Mouse (Mus musculus): ENCODE results near the gene Ttc28. TPM values are rescaled to one million over a fixed set of nuclear protein-coding genes. Genes with fewer than 3 reads are reported as not detected.

The Ttc28 gene
- polyA plus RNA-seq, 1 experiment from 2014 or later: 17.6 TPM

DNA sequence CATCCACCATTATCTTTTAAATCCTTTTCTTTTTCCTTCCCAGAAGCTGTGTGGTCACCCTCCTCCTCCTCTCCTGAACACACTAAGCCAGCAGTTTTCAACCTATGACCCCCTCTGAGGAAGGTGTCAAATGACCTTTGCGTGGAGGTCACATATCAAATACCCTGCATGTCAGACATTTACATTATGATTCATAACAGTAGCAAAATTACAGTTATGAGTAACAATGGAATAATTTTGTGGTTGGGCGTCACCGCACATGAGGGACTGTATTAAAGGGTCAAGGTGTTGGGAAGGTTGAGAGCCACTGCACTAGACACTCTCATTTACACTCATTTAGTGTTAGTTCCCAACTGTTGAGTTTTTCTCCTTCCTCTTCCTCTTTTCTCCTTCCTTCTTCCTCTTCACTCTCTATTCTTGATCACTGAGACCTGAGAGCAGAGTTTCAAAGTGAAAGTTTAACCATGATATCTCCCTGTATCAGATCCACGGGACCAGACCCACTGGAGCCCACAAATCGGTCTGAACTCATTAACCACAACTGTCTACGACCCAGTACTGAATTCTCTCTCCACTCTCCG, 245.1 kb downstream of the Ttc28 start:
- Histone ChIP-seq H3K9me3 (no peaks in the 10 kb centered on the region), H3K27me3 (no peaks in the 10 kb centered on the region), H3K36me3 (0 out of 2 replicates have a peak, but pooled peaks cover 10% of the 10 kb centered on the region), H3K9ac (no peak overlapping the region), H3K27ac (no peak overlapping the region), H3K4me1 (peaks cover 31% of the 10 kb centered on the region), H3K4me3 (no peak overlapping the region), H3K4me2 (no peak overlapping the region)
- WGBS: 89% methylated on average over 7 of the region's 7 CpGs
- no peak for ATAC-seq (ENCODE audit: insufficient number of reproducible peaks, insufficient read depth, low FRiP score, low TSS enrichment, low read depth)

DNA sequence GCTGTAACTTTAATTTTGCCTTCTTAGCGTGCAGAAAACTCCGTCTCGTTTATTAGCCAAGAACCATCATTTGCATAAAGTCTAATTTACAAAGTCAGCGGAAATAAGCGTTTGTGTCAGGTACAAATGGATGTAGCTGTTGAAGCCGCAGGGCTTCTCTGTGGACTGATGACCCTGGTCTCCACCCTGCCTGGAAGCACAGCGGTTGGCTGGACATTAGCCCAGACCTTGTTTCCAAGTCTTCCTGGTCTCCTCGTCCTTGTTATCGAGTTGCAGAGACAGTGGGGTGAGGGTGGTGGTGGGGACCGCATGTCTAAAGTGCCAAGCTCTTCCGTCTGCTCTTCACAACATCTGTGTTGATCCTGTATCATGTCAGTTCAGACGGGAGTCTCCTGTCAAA, 246.1 kb downstream of the Ttc28 start:
- Histone ChIP-seq H3K27me3 (no peaks in the 10 kb centered on the region), H3K4me2 (no peak overlapping the region), H3K4me1 (peaks cover 21% of the 10 kb centered on the region), H3K4me3 (no peak overlapping the region), H3K27ac (no peak overlapping the region), H3K9me3 (no peaks in the 10 kb centered on the region), H3K9ac (no peak overlapping the region), H3K36me3 (0 out of 2 replicates have a peak, but pooled peaks cover 10% of the 10 kb centered on the region)
- 85% methylated on average over 12 of the region's 12 CpGs for WGBS
- ATAC-seq (ENCODE audit: insufficient number of reproducible peaks, insufficient read depth, low FRiP score, low TSS enrichment, low read depth): no peak

DNA sequence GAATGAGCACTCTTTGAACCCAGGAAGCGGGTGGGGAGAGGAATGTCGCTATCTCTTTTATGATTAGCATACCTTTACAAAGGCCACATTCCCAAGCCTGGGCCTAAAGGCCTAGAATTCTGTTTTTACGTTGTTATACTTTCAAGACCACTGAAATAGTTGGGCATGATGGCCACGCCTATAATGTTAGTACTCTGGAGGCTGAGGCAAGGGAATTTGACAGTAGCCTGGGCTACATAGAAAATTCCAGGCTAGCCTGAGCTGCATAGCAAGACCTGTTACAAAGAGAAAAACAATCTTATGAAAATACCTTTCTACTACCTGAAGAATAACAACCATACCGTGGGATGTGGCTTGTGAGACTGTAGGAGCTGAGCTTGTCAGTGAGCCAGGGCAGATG, 248.2 kb downstream of the Ttc28 start:
- Histone ChIP-seq H3K9ac (no peak overlapping the region), H3K9me3 (no peaks in the 10 kb centered on the region), H3K4me1 (peaks cover 9% of the 10 kb centered on the region; the same call in 1 of the 2 replicates), H3K4me2 (no peak overlapping the region), H3K27ac (no peak overlapping the region), H3K27me3 (no peaks in the 10 kb centered on the region), H3K36me3 (0 out of 2 replicates have a peak, but pooled peaks cover 17% of the 10 kb centered on the region), H3K4me3 (no peak overlapping the region)
- 82% methylated on average over 5 of the region's 5 CpGs for WGBS
- no peak for ATAC-seq (ENCODE audit: insufficient number of reproducible peaks, insufficient read depth, low FRiP score, low TSS enrichment, low read depth)

DNA sequence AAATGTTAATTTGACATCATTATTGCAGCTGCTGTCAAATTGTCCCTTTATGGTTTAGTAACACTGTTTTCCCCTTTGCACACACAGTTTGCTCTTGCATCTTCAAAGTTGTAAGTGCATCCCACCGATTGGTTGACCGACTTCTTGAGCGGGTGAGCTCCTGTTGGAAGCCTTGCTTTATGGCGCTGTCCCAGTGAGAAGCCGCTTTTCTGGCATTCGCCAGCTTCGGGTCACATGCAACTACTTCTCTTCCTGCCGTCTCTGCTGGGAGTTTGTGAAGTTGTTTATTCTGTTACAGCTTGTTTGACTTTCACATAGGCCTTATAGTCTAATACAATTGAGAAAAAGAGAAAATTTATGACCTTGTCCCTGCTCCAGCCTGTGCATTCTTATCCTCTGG, 250.5 kb downstream of the Ttc28 start:
- 94% methylated on average over 8 of the region's 8 CpGs for WGBS
- no peak overlapping the region for H3K4me2 ChIP-seq
- H3K27me3 ChIP-seq: no peaks in the 10 kb centered on the region
- 0 out of 2 replicates have a peak, but pooled peaks cover 17% of the 10 kb centered on the region for H3K36me3 ChIP-seq
- no peak overlapping the region for H3K27ac ChIP-seq
- H3K9me3 ChIP-seq: no peaks in the 10 kb centered on the region
- 0 out of 2 replicates have a peak, but pooled peaks cover 3% of the 10 kb centered on the region for H3K4me1 ChIP-seq
- no peak overlapping the region for H3K4me3 ChIP-seq
- H3K9ac ChIP-seq: no peak overlapping the region
- ATAC-seq (ENCODE audit: insufficient number of reproducible peaks, insufficient read depth, low FRiP score, low TSS enrichment, low read depth): no peak

DNA sequence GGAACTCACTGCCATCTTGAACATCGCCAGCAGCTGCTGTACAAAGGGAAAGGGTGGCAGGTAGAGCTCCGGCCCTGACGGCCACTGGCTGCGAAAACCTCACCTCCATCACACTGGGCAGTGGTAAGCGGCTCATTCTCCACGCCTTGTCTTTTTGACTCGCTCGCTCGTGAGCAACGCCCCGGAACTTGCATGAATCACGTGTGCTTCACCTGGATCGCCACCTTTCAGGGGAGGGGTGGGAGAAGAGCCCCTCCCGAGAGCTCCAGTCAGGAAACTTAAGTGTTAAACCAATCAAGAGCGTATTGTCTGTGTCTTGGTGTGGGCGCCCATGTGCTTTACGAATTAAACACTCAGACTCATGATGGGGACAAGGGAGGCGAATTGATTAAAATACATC, 252.0 kb downstream of the Ttc28 start:
- Histone ChIP-seq H3K36me3 (0 out of 2 replicates have a peak, but pooled peaks cover 15% of the 10 kb centered on the region), H3K4me2 (no peak overlapping the region), H3K9ac (no peak overlapping the region), H3K4me1 (peaks cover 15% of the 10 kb centered on the region), H3K27ac (no peak overlapping the region), H3K9me3 (no peaks in the 10 kb centered on the region), H3K4me3 (no peak overlapping the region), H3K27me3 (no peaks in the 10 kb centered on the region)
- no peak for ATAC-seq (ENCODE audit: insufficient number of reproducible peaks, insufficient read depth, low FRiP score, low TSS enrichment, low read depth)
- WGBS: 91% methylated on average over 18 of the region's 18 CpGs

DNA sequence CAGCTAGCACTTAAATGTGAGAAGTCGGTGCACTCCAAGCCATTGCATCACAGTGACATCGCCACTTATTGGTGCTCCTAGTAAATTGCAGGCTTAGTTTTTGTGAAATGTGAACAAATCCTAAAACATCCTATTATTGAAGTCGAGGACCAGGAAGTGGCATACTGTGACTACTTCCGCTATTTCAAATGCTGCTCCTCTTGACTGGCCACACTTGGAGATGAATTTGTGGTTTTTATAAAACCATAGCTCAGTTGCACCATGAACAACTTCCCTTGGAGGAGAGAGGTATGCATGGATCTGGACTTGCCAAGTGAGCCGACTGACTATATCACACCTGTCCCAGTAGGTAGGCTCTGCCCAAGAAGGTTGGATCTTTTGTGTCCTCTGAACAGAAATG, 253.5 kb downstream of the Ttc28 start:
- Histone ChIP-seq H3K9me3 (no peaks in the 10 kb centered on the region), H3K9ac (no peak overlapping the region), H3K4me3 (no peak overlapping the region), H3K27me3 (no peaks in the 10 kb centered on the region), H3K27ac (no peak overlapping the region), H3K36me3 (0 out of 2 replicates have a peak, but pooled peaks cover 15% of the 10 kb centered on the region), H3K4me1 (peaks cover 30% of the 10 kb centered on the region), H3K4me2 (no peak overlapping the region)
- no peak for ATAC-seq (ENCODE audit: insufficient number of reproducible peaks, insufficient read depth, low FRiP score, low TSS enrichment, low read depth)
- 92% methylated on average over 5 of the region's 5 CpGs for WGBS

DNA sequence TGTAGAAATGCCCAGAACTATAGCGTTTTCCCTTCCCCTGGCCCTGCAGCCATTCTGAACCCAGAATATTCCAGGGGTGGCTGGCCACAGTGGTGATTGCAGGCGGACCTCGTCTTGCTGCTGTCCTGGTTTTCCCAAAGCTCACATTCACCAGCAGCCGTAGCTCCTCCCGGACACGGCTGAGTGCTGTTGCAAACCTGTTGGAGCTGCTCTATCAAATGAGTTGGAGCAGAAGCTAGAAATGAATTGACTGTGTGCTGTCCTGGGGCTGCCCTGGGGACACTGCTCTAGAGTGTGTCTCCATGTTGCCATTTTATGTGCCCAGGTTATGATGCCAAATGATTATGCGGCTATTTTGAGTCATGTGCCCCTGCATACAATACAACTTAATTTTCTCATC, 254.2 kb downstream of the Ttc28 start:
- H3K9ac ChIP-seq: no peak overlapping the region
- WGBS: 90% methylated on average over 7 of the region's 7 CpGs
- no peaks in the 10 kb centered on the region for H3K27me3 ChIP-seq
- H3K4me1 ChIP-seq: peaks cover 37% of the 10 kb centered on the region
- no peak overlapping the region for H3K4me3 ChIP-seq
- H3K27ac ChIP-seq: no peak overlapping the region
- 0 out of 2 replicates have a peak, but pooled peaks cover 15% of the 10 kb centered on the region for H3K36me3 ChIP-seq
- no peak for ATAC-seq (ENCODE audit: insufficient number of reproducible peaks, insufficient read depth, low FRiP score, low TSS enrichment, low read depth)
- no peaks in the 10 kb centered on the region for H3K9me3 ChIP-seq
- H3K4me2 ChIP-seq: no peak overlapping the region

DNA sequence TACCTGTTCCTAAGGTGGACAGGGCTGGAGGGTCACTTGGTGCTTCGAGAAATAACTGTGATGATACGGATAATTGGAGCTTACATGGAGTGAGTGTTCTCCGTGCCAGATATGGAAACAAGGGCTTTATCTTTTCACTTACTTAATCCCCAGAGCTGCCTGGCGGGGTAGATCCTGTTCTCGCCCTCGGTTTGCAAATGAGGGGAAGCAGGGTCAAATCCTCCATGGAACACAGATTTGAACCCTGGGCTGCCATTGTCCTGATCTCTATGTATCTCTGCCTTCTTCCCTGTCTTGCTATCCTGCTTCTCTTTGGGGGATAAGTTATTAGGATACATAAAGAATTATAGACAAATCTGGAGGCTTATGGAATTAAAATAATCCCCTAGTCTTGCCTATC, 257.7 kb downstream of the Ttc28 start:
- H3K4me3 ChIP-seq: no peak overlapping the region
- H3K27ac ChIP-seq: no peak overlapping the region
- H3K9ac ChIP-seq: no peak overlapping the region
- H3K9me3 ChIP-seq: no peaks in the 10 kb centered on the region
- H3K36me3 ChIP-seq: no peaks in the 10 kb centered on the region
- WGBS: 36% methylated on average over 6 of the region's 6 CpGs
- ATAC-seq (ENCODE audit: insufficient number of reproducible peaks, insufficient read depth, low FRiP score, low TSS enrichment, low read depth): no peak
- no peaks in the 10 kb centered on the region for H3K27me3 ChIP-seq
- peaks cover 54% of the 10 kb centered on the region for H3K4me1 ChIP-seq
- H3K4me2 ChIP-seq: peak overlapping the region; percentile 32

DNA sequence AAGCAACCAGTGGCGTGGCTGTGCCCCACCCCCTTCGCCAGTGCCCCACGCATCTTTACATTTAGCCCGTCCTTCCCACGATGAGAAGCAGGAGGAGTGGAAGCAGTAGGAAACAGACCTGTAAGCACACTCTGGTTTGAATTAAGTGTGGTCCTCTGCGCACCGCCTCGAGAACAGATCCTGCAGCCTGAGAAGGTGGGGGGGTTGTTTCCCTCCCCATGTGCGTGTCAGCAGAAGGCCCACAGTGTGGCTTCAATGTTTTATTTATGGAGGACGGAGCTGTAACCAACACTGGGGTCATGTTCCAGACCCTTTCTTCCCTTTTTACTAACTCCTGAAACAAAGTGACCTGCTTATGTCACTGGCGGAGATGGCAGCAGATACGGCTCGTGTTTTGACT, 258.1 kb downstream of the Ttc28 start:
- Histone ChIP-seq H3K27ac (peak overlapping the region; percentile 48; the same call in 1 of the 2 replicates), H3K4me2 (peak overlapping the region; percentile 32), H3K9ac (no peak overlapping the region), H3K4me1 (peaks cover 54% of the 10 kb centered on the region), H3K4me3 (no peak overlapping the region), H3K27me3 (no peaks in the 10 kb centered on the region), H3K9me3 (no peaks in the 10 kb centered on the region), H3K36me3 (no peaks in the 10 kb centered on the region)
- ATAC-seq (ENCODE audit: insufficient number of reproducible peaks, insufficient read depth, low FRiP score, low TSS enrichment, low read depth): no peak
- 19% methylated on average over 13 of the region's 13 CpGs for WGBS

DNA sequence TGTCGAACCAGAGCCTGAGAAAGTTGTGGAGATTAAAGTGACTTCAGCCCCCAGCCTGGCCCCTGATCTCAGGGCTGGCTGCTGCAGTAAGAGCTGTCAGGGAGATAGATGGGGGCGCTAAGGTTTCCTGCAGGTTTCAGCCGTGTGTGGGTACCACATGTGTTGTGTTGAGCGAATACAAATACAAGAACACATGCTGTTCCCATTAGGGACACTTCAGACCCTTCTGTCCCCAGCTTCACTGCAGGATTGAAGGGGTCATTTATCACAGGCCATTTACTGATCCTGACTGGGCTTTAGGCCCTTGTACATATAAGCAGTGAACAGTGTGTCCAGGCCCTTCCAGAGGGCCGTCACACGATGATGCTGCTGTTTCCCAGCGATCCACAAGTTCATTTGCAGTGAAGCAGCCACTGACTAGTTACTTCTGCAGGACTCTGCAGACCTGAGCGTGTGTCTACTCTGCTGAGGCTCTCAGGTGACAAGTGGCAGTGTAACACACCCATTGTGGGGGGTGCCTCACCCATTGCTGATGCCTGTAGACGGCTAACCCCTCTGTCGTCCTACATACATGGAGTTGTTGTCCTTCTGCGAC, 258.7 kb downstream of the Ttc28 start:
- WGBS: 33% methylated on average over 11 of the region's 11 CpGs
- ATAC-seq (ENCODE audit: insufficient number of reproducible peaks, insufficient read depth, low FRiP score, low TSS enrichment, low read depth): no peak
- Histone ChIP-seq H3K4me2 (peak overlapping the region; percentile 32; the same call in 1 of the 2 replicates), H3K36me3 (no peaks in the 10 kb centered on the region), H3K9me3 (no peaks in the 10 kb centered on the region), H3K27me3 (no peaks in the 10 kb centered on the region), H3K27ac (peak overlapping the region; percentile 40; the same call in 1 of the 2 replicates), H3K4me1 (peaks cover 54% of the 10 kb centered on the region), H3K9ac (no peak overlapping the region), H3K4me3 (no peak overlapping the region)

DNA sequence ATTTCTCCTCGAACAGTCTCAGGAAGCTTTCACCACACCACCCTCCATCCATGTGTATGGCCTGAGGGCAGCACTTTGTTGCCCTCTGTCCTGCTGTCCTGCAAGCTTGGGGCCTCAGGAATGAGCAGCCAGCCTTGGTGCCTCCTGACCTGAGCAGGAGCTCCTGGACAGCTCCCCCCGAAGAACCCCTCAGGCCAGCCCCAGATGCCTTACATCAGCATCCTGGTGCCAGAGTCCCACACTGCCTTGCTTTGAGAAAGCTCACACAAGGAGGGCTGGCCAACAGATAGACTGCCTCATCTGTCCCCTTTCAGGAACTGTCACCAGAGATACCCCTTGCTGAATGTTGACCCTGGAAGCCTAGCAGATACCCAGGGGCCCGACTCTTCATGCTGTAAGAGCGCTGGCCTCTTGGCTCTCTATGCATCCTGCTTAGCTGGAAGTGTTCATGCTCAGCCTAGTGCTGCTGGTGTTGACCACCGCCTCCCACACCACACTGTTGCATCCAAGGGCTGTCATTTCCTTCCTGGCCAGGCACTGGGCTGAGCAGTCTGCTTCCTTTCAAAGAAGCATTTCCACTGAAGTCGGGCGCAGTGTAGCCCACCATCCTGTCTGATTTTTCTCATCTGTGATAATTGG, 259.4 kb downstream of the Ttc28 start:
- Histone ChIP-seq H3K4me2 (no peak overlapping the region), H3K9me3 (no peaks in the 10 kb centered on the region), H3K27me3 (no peaks in the 10 kb centered on the region), H3K36me3 (no peaks in the 10 kb centered on the region), H3K9ac (no peak overlapping the region), H3K27ac (peak overlapping the region; percentile 40; the same call in 1 of the 2 replicates), H3K4me3 (no peak overlapping the region), H3K4me1 (peaks cover 54% of the 10 kb centered on the region)
- no peak for ATAC-seq (ENCODE audit: insufficient number of reproducible peaks, insufficient read depth, low FRiP score, low TSS enrichment, low read depth)
- WGBS: 51% methylated on average over 7 of the region's 7 CpGs

DNA sequence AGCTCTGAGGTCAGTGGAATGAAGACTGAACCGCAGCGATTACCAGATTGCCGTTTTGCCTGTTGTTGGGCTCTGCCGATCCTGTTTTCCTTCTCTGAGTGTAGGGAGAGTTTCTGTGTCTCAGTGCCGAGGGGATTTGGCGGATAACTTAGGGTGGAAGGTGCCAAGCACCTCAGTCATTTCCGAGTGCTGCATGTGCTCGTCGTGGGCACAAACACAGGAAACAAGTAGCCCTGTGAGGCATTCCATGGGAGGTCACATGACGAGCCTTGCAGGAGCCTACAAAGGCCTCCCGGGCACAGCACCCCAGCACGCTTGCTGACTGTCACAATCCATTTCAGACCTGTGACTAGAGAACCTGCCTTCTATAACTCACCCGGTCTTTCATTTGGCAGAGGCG, 260.0 kb downstream of the Ttc28 start:
- H3K27ac ChIP-seq: no peak overlapping the region
- H3K36me3 ChIP-seq: no peaks in the 10 kb centered on the region
- no peak overlapping the region for H3K4me3 ChIP-seq
- no peak overlapping the region for H3K4me2 ChIP-seq
- H3K4me1 ChIP-seq: peaks cover 56% of the 10 kb centered on the region
- no peak overlapping the region for H3K9ac ChIP-seq
- no peak for ATAC-seq (ENCODE audit: insufficient number of reproducible peaks, insufficient read depth, low FRiP score, low TSS enrichment, low read depth)
- no peaks in the 10 kb centered on the region for H3K9me3 ChIP-seq
- WGBS: 43% methylated on average over 14 of the region's 14 CpGs
- no peaks in the 10 kb centered on the region for H3K27me3 ChIP-seq

Measured in embryonic facial prominence, embryonic 13.5 days (tissue).